Mouse (Mus musculus) layer of hippocampus, adult 11-12 months (tissue): ENCODE measurements around the gene Ccdc188.

Experiments used
- DNase-seq: peaks from one replicate; pipeline ENCODE4 v3.0.0; 2022; ENCODE audit warnings: low spot score

Ccdc188 gene

GRCm38 (mm10) chr16:18234671-18235388 lies 17.2 kb downstream of the Ccdc188 start, which contains the start of gene Zdhhc8:
TSS of gene Zdhhc8 (minus strand) at chr16:18235136.
- DNase-seq = peak; percentile 79

- peak; percentile 67 for DNase-seq
Measured at GRCm38 (mm10) chr16:18235389-18236065, 17.8 kb downstream of the Ccdc188 start.

- DNase-seq = no peak
Measured at GRCm38 (mm10) chr16:18236676-18237501, 19.2 kb downstream of the Ccdc188 start.

GRCm38 (mm10) chr16:18241581-18241980 lies 23.9 kb downstream of the Ccdc188 start:
- DNase-seq = no peak

- no peak for DNase-seq
Measured at GRCm38 (mm10) chr16:18247521-18248399, 30.1 kb downstream of the Ccdc188 start.

GRCm38 (mm10) chr16:18248433-18249363 lies 31.0 kb downstream of the Ccdc188 start, which contains the start of the genes Trmt2a and Ranbp1:
TSS of gene Trmt2a (plus strand) at chr16:18248679.
TSS of gene Ranbp1 (minus strand) at chr16:18248732.
- peak; percentile 99 for DNase-seq

GRCm38 (mm10) chr16:18249364-18249967 lies 31.8 kb downstream of the Ccdc188 start:
- peak; percentile 67 for DNase-seq

GRCm38 (mm10) chr16:18250231-18250630 lies 32.6 kb downstream of the Ccdc188 start:
- peak; percentile 3 for DNase-seq

GRCm38 (mm10) chr16:18250828-18251790 lies 33.4 kb downstream of the Ccdc188 start:
- DNase-seq = peak; percentile 9

- peak; percentile 2 for DNase-seq
Measured at GRCm38 (mm10) chr16:18252736-18253135, 35.1 kb downstream of the Ccdc188 start.

- peak; percentile 7 for DNase-seq
Measured at GRCm38 (mm10) chr16:18253866-18254265, 36.2 kb downstream of the Ccdc188 start.

- no peak for DNase-seq
Measured at GRCm38 (mm10) chr16:18258221-18258620, 40.5 kb downstream of the Ccdc188 start, which contains the start of gene Gm49776. TSS of gene Gm49776 (minus strand) at chr16:18258321.

GRCm38 (mm10) chr16:18265024-18265423 lies 47.3 kb downstream of the Ccdc188 start:
- DNase-seq = no peak

GRCm38 (mm10) chr16:18268182-18268581 lies 50.5 kb downstream of the Ccdc188 start:
- DNase-seq = no peak
